Mouse (Mus musculus) brain, embryonic 14.5 days (tissue): ENCODE measurements around the gene 2210408I21Rik.

ENCODE experiments used
- CTCF ChIP-seq: fragments of 200-500 bp; IDR thresholded peaks from 2 replicates; pipeline ENCODE4 v1.5.1; 2012; ENCODE audit warnings: inconsistent platforms, mild to moderate bottlenecking, moderate library complexity, borderline replicate concordance; ENCODE audit not compliant: insufficient read depth, insufficient read length; ENCODE audit errors: extremely low read depth
- POLR2A ChIP-seq: fragments of 200-500 bp; IDR thresholded peaks from 2 replicates; pipeline ENCODE4 v1.6.1; 2012; ENCODE audit warnings: mild to moderate bottlenecking, inconsistent platforms, borderline replicate concordance; ENCODE audit not compliant: poor library complexity, insufficient read depth, insufficient read length, severe bottlenecking; ENCODE audit errors: extremely low read depth

DNA sequence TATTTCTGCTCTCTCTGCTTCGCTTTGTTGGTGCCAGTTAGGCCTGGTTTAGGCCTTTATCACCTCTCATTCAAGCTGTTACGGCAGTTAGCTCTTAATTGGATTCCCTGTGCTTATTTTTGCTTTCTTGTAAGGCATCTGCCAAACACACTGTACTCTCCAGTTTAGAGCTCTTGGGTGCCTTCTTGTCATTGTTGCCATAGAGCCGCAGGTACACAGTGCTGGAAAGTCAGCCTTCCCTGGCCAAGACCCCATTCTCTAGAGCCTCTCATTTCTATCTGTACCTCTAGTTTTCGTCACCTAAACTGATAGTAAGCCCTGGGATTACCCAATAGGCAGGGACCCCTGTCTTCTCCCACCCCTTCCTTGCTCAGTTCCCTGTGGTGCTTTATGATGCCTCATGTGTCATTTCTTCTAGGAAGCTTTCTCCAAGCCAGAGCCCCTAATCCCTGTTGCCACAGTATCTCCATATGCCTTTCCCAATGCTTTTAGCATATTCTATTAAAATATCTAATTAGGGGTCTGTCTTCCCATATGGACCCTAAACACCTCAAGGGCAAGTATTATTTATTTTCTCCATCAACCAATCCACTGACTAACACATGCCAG lies 82.4 kb downstream of the 2210408I21Rik start:
- TF ChIP-seq CTCF (no peak), POLR2A (no peak)
